Mouse (Mus musculus) left cerebral cortex, adult 9 months (tissue): ENCODE measurements around the gene Hpcal4.
A peak's percentile ranks its signal among the peaks of the same experiment; 100 is the strongest.
"Not testable (repeated sequence)": the region's sequence is repeated elsewhere in the genome, so short reads cannot be mapped to it uniquely, and the experiment has no call there.

Source experiments
- DNase-seq, 2 experiments: peaks; one replicate each; pipeline ENCODE4 v3.0.0; 2022; ENCODE audit warnings: low spot score in 2 of 2

Hpcal4 gene

GRCm38 (mm10) chr4:123182328-123183238, at the start of gene Hpcal4:
TSS of gene Hpcal4 (plus strand) at chr4:123183227.
- DNase-seq: peak in 1 of 2 experiments; percentile 67

GRCm38 (mm10) chr4:123137551-123137950, 45.5 kb upstream of the Hpcal4 start:
- no peak for DNase-seq

GRCm38 (mm10) chr4:123139513-123140154, 43.4 kb upstream of the Hpcal4 start, which contains the start of gene Ppie:
TSS of gene Ppie (minus strand) at chr4:123139951.
- DNase-seq: peak in 1 of 2 experiments; percentile 59

DNA sequence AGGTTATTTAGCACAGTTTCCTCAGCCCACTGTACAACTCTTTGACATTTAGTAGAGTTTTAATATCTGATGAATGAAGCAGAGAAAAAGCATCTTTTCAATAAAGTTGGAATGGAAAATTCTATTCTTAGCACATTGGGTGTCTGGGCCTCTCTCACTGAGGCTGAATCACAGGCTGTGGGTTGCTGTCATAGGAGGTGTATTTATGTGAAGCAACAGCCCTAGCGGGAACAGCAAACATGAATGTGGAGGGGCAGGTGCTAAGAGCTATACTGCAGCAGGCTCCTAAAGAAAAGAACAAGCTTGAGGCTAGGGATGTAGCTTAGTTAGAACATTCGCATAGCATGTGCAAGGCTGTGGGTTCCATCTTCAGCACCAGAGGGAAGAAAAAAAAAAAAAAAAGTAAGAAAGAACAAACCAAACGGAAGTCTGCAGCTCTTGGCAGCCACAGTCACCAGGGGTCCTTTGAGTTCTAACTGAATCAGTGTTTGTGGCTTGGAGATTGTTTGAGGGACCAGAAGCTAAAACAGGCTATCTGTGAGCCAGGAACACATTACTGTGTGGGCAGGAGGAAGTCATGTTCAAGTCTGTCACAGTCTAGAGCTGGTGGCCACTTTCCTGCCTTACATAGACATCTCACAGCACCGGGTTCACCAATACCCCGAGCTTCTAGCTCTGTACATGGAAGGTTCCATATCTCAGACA, 35.4 kb upstream of the Hpcal4 start:
- peak; percentile 55 to 72 for DNase-seq

- DNase-seq: no peak
Observed at GRCm38 (mm10) chr4:123152003-123152402, 31.0 kb upstream of the Hpcal4 start.

DNA sequence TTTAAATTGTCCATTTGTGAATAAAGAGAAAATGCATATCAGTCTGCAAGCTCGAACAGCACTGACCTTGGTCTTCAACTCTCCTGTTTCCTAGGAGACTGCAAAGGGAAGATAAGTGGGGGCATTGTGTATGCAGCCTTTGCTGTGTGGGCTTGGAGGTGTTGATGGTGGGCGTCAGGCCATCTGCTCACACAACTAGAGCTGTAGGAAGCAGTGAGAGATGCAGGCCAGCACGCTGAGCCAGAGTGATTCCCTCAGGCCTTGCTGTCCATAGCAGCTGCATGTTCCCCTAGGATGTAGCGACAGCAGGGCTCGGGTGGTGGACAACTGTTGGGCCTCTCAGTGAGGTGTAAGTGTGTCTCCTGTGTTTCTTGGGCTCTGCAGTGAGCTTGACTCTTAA, 30.1 kb upstream of the Hpcal4 start:
- DNase-seq: peak; percentile 58 to 83

- peak in 1 of 2 experiments; percentile 55 for DNase-seq
Observed at GRCm38 (mm10) chr4:123155004-123155403, 28.0 kb upstream of the Hpcal4 start.

DNA sequence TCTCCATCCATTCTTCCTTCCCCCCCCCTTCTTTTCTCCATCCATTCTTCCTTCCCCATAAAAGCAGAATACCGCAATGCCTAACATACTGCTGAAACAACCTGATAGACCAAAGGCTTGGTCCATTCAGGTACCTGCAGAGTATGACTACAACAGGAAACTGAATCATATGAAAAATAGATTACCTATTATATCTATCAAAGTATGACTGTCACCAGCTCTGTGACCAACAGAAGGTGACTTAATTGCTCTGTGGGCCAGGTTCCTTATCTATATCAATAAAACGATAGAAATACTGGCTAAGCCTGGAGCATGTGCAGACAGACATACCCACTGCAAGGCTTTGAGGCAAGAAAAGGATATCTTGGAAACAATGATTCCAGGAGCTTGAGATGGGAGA, 27.6 kb upstream of the Hpcal4 start:
- DNase-seq: no peak

- no peak for DNase-seq
Observed at GRCm38 (mm10) chr4:123155840-123156239, 27.2 kb upstream of the Hpcal4 start.

DNA sequence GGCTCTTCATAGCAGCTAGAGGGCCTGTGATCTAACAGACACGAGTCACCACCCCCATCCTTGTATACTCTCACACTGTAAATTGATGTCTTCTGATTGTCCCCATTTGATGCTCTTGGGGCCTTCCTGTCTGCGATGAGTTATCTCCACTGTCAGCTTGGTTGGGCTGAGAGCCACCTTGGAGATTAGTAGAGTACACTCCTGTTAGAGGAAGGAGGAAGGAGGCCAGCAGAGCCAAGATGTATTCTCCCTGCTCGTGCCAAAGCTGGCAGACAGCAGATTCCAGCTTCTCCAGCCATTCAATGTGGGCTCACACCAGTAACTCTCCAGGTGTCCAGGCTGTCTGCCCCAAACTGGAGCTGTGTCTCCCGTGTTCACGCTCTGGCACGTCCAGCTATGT, 22.5 kb upstream of the Hpcal4 start:
- no peak for DNase-seq

DNA sequence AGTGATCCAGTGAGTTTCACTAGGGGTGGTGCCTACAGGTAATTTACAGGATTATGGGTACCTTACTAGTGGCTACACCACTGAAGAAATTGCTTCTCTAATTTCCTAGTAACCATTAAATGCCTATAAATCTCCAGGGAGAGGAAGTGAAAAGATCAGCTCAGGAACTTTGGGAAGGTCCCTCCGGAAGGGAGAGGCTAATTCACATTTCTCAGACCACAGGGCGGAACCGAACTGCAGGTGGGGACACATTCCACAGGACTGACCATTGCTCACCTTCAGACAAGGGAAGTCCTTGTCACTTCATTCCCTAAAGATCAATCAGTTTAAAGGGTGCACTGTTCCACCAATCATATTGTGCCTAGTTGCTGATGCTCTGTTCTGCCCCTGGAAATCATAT, 21.8 kb upstream of the Hpcal4 start:
- not testable (repeated sequence) for DNase-seq

DNA sequence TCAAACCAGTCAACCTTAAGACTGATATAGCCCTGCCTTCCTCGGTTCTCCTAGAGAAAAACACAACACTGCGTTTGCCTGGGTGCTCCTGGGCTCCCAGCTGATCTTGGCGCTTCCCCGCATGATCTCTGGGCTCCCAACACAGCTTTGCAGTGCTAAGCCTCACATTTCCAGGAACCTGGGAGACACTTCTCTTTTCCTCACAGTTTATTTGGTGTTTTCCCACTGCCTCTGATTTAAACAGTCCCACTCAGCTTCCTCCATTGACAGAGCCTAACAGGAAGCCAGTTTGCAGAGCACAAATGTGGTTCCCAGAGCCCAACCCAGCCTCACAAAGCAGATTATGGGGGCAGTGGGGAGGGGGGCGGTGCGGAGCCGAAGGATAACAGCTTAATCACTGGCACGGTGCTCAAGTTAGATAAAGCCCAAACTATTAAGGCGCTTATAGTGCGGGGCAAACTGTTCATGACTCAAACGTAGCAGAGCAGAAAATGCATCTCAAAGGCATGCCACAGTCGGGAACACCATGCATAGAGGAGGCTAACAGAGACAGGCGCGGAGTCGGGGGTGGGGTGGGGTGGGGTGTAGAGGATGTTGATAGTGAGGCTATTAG, 20.6 kb upstream of the Hpcal4 start:
- no peak for DNase-seq

DNA sequence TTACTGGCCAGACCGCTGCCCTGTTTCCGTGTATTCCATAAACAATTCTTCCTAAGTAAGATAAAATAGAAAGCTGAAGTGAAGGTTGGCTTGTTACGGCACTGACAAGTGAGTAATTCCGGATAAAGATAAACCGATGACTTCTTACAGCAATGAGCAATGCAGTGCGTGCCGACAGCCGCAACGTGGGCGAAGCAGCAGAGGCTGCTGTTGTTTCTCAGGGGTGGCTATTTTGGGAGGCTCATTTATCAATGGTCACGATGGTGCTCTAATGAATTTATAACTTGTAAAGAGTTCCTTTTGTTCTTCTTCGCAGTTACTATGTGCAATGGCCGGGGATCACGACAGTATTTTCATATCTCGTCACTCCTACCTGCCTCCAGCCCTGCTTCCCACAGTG, 18.9 kb upstream of the Hpcal4 start:
- DNase-seq: peak; percentile 56 to 71

- no peak for DNase-seq
Observed at GRCm38 (mm10) chr4:123171811-123172210, 11.2 kb upstream of the Hpcal4 start.

- peak; percentile 89 to 95 for DNase-seq
Observed at GRCm38 (mm10) chr4:123183239-123184056, 421 bp downstream of the Hpcal4 start.

GRCm38 (mm10) chr4:123184816-123185215, 1.8 kb downstream of the Hpcal4 start:
- peak in 1 of 2 experiments; percentile 45 for DNase-seq

DNA sequence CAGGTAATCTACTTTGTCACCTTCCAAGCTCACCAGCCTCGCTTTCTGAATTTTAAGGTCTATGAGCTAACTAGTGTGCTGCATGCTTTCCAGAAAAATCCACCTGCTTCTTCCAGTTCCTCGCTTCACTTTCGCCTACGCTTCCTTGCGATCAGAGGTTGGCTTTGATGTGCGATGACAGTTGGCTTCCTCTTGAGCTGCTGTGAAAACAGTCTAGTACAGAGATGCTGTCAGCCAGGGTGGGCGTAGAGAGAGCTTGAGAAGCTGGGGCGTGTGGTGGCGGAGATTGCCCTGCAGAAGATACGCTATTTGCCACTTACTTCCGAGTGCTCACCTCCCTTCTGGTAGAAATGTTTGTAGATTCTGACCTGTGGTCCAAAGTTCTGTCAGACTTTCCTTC, 9.3 kb downstream of the Hpcal4 start:
- peak; percentile 69 to 72 for DNase-seq

DNA sequence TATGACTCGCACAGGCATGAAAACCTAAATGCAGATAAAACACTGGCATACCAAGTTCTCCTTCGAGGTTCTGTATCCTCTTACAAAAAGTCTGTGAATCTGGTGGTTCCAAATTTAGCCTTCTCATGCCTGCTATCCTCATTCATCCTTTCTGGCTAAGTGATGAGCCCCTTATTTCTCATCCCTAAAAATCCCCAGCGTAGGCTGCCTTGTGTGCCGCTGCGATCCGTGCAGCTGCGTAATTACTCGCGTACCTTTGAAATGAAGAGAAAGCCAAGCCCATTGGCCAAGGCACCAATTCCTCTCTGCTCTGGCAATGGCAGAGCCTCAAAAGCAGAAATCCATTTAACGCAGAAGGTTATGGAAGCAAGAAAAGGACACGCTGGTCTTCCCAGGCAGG, 10.8 kb downstream of the Hpcal4 start:
- peak in 1 of 2 experiments; percentile 47 for DNase-seq

- DNase-seq: no peak
Observed at GRCm38 (mm10) chr4:123196695-123197094, 13.7 kb downstream of the Hpcal4 start.

DNA sequence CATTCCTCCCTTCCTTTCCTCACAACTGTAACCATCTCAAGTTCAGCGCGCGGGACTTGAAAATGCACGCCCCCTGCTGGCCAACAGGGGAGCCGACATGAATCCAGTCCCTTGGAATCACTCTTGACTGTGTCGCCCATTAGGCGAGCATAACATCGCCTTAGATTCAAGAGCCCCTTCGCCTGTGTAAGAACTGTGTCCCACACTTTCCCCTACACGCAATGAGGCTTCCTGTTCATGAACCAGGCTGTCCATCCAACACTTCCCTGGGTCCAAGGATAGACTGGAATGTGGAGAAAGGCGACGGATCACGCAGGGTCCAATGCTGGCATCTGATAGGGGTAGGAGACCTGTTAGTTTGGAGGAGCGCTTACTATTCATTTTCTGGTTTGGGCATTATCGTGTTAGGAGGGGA, 17.8 kb downstream of the Hpcal4 start:
- DNase-seq: peak in 1 of 2 experiments; percentile 59
